Mouse (Mus musculus): ENCODE results near the gene Slc2a13.

Gene Slc2a13

GRCm38 (mm10) chr15:91377105-91377504, 196.0 kb downstream of the Slc2a13 start:
- no peak for DNase-seq (ENCODE audit: low spot score in 2 of 2)

DNA sequence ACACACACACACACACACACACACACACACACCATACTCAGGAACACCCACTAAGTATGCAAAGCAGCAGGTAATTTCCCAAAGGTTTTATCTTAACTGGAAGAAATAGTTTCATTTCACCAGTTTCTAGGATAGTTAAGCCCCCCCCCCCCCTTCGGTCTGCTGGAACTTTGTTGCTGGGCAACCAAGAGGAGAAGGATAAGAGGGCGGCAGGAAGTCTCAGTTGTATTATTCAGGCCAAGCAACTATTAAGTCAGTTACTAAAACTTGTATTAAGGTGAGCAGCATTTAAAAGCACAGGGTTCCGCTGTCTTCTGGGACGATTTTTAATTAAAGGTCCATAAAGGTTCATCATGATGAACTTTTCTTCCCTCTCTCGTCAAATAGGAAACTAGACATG, 198.6 kb downstream of the Slc2a13 start:
- no peak for DNase-seq (ENCODE audit: low spot score in 2 of 2)

DNA sequence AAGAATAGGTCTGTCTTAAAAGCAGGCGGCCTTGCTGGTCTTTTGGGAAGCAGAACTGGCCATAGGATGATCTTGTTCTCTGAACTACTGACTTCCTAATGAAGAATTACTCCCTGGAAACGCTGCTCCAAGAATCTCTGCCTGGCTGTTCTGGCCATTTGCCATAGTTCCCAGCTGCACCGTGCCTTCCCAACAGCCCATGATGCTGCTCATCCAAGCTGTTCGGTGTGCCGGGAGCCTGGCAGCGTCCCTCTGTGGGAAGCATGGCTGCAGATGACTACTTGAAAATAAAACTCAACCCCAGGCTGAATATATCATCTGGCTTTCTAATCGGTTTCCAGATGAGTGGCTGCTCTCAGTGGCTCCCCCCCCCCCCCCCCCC, 199.9 kb downstream of the Slc2a13 start:
- DNase-seq (ENCODE audit: low spot score in 2 of 2), result no peak

- DNase-seq (ENCODE audit: low spot score in 2 of 2), result no peak
Observed at GRCm38 (mm10) chr15:91372464-91373202, 200.4 kb downstream of the Slc2a13 start.

DNA sequence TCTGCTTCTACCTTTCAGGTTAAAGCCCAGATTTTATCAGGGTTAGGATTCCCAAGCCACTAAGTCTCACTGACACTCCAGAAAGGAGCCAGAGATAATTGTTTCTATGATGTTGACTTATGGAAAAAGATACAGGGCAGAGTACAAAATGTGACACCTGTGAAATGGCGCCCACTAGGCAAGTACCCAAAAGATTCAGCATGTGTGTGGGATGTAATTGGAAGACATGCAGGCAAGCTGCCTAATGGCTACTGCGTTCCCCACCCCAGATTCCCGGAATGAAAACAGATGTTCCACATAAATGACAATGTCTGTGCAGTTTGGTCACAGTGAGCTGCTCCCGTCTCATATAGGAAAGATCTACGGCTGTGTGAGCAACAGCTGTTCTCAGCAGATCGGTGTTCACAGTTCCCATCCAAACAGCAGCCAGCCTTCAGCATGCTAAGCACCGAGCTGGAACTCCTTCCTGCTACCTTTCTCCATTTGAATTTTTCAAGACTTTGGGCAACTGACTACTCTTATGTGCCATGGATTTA, 201.1 kb downstream of the Slc2a13 start:
- DNase-seq (ENCODE audit: low spot score in 2 of 2), result no peak

DNA sequence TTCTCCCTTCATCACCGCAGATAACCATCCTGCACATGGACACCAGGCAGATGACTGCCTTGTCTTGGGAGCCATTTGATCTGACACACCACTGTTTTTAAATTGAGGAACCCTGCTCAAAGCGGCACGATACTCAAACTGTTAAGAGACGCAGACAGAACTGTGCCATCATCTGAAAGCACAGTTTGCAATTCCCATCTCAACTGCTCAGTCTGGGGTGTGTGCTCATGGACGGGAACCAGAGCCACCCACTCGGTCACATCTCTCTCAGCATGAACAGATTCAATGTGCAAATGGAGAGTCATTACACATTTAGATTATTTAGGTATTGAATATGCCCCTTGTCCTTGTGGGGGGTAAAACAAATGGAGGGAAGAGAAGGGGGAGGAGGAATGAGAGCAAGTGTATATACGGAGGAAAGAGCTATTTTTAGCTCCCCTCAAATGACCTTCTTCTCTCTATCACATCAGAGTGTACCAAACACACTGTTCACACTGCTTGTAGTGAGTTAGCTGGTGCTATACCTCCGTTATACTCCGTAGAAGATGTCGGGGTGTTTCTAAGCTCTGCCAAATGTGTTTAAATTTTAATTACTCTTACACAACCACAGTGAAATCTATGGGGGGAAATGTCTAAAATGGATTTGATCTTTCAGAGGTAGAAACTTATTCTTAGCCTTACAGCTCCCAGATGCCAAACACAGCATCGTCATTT, 203.2 kb downstream of the Slc2a13 start:
- DNase-seq (ENCODE audit: low spot score in 2 of 2), result no peak

GRCm38 (mm10) chr15:91360495-91360894, 212.6 kb downstream of the Slc2a13 start:
- DNase-seq (ENCODE audit: low spot score in 2 of 2), result no peak

DNA sequence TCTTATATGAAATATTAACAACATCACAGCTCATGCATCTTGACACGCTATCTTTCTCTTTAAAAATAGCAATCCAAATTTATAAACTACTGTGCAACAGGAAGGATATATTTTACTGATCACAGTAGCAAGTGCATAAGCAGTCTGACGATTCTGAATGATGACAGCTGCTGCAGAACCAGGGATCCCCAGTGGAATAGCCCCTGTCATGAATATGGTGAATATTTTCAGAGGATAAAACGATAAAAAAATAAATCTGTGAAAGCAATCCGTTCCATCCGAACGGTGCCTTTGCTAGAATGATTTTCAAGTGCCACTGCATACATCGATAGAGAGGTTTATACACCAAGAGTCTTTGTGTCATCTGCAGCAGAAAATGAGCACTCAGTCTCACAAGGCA, 222.1 kb downstream of the Slc2a13 start:
- DNase-seq (ENCODE audit: low spot score in 2 of 2), result no peak

- DNase-seq (ENCODE audit: low spot score in 2 of 2), result no peak
Observed at GRCm38 (mm10) chr15:91338350-91338749, 234.7 kb downstream of the Slc2a13 start.

DNA sequence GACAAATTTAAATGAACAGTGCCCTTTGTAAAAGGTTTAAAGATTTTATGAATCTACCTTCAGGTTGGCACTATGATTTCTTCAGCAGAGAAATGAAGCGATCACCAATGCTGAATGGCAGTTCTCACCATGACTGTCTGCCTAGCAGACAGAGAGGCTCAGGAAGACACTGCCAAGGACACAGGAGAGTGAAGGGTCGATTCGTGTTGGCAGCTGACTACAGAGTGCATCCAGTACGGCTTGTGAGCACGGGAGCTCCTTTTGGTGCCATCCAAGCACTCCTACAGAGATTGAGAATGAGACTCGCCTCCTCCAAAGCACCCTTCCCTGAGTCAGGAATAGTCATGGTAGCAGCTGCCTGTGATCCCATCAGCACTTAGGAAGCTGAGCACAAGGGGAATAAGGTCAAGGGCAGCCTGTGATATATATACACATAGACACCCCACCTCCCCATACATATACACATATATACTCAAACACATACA, 238.6 kb downstream of the Slc2a13 start:
- DNase-seq (ENCODE audit: low spot score in 2 of 2), result no peak

DNA sequence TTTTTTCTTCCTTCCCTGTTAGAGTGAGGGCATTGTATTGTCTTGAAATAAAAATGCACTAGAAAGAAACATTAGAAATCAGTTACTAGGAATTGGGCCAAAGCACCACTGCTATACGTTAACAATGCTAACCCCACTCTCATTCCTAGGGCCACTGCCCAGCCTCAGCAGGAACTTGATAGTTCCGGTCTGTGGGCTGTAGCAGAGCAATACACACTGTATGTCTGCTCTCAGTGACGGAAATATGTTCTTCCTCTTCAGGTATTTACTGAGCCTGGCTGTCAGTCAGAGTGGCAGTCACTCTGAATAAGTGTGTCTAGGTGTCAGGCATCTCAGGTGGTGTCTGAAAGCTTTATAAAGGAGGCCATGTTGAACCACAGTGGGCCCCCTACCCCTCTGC, 245.3 kb downstream of the Slc2a13 start:
- no peak for DNase-seq (ENCODE audit: low spot score in 2 of 2)

DNA sequence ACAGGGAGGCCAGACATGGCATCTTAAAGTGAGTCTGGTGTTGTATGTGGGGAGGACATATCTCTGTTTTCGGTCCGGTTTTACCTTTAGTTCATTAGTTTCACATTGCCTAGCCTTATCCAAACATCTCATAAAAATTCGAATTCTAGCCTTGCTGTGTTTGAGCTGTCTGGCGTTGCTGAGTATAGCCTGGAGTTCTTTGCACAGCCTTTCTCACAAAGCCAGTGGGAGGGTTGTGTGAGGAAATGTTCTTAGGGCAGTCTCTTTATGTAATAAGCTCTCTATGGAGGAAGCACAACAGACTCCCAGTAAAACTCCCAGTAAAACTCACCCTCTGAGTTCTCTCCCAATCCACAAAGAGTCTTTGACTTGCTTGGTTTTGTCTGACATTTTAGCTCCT, 246.0 kb downstream of the Slc2a13 start:
- no peak for DNase-seq (ENCODE audit: low spot score in 2 of 2)

DNA sequence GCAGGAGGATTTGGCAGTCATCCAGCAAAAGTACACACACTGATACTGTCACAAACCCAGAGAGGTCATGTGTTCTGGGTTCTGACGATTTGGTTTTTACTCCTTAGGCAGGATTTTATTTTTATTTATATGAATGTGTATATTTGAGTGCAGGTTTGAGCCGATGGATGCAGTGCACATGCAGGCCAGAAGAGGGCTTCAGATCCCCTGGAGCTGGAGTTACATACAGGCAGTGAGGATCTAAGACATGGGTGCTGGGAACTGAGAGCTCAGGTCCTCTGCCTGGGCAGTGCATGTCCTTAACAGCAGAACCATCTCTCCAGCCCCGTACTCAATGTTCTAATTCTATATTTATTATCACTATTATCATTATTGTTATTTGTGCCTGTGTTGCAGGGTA, 253.7 kb downstream of the Slc2a13 start:
- DNase-seq (ENCODE audit: low spot score in 2 of 2), result no peak

DNA sequence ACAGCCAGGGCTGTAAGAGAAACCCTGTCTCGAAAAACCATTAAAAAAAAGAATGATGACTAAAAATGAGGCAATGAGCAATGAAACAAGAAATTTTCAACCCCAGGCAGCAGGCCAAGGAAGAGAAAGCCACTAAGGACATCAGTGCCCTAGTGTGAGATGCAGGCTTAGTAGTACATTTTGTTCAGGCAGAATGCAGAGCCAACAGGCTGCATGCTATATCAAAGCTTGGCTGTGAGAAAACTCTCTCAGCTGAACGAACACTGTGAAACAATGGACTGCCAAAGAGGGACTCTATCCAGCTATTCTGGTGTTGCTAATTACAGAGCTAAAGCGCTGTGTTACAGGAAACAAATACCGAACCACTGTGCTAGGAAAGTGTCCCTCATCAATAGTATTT, 256.1 kb downstream of the Slc2a13 start:
- no peak for DNase-seq (ENCODE audit: low spot score in 2 of 2)

DNA sequence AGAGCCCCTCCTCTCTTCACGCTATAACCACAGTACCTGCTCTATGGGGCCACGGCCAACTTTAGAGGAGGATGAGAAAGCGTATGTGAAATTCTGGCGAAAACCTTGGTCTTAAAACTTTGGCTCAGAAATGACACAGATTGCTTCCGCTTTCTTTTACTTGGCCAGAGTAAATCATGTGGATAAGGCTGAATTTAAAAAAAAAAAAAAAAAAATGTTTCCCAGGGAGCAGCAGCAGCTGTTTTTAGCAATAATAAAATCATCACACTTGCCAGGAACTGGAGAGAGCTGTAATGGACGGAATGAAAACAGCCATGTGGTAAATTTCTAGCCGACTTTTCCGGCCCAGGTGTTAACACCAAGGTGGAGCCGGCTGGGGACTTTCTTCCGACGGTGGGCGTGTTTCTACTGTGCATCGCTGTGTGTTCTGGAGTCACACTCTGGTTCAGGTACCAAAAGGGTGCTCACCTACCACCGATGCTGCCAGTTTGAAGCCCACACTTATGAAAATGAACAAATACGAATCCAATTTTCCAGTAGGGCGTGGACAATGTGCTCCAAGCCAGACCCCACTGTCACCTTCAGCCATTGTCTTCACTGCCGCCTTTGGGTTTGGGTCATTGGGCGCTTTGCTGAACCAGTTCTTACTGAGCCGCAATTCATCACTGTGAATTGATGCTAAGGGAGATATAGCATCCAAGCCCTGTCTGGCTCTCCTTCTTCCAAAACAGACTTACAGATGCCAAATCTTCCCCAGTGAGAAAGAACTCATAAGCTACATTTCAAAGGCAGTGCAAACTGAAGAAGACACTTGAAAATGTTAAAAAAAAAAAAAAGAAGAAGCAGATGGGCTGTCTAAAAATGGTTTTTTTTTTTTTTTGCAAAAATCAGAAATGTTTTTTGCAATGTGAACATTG, 258.4 kb downstream of the Slc2a13 start:
- no peak for DNase-seq (ENCODE audit: low spot score in 2 of 2)

DNA sequence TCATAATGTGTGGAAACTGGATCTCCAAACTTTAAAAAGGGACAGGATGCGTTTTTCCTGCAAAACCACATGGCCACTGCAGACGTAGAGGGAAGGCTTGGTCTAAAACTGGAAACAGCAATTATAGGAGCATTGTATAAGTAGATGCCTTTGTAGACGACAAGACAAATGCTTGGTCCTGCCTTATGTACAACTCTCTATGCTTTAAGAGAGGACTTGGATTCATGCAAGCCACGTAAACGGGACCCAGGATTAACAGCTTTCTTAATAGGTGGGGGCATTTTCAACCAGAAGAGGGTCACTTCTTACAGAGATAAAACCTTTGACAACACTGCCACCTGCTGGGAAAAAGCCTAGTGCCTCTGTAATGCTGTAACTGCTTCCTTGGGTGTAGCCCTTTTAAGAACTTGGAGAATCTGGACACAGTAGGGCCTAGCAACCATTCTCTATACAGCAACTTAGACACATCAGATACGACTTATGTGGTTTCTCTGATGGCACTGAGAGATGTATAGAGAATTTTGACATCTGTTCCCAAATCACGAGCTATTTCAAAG, 268.7 kb downstream of the Slc2a13 start:
- no peak for DNase-seq (ENCODE audit: low spot score in 2 of 2)

GRCm38 (mm10) chr15:91301366-91301765, 271.7 kb downstream of the Slc2a13 start:
- peak; percentile 47 to 69 for DNase-seq (ENCODE audit: low spot score in 2 of 2)

DNA sequence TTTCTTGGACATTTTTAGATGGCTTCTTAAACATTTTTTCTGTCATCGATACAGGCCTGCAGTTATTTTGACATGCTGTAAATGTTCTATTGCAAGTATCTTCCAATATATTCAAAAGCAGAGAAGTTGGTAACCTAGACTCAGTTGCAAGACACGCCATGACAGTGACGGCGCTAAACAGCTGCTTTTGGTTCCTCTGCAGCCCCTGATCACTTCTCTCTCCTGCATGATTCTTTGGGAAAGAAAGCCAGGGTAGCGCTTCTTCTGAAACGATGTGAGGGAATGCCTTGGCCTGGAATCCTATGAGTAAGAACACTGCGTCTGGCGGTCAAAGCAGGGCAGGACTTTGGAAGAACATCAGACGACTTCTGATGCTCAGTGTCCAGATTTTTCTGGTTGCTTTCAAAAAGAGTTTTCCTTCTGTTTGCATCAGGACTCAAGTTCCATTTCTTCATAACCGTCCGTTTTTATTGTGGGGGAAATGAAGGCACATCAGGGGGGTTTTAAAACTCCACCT, 273.7 kb downstream of the Slc2a13 start:
- DNase-seq (ENCODE audit: low spot score in 2 of 2), result no peak

GRCm38 (mm10) chr15:91283418-91283817, 289.6 kb downstream of the Slc2a13 start:
- DNase-seq (ENCODE audit: low spot score in 2 of 2), result no peak

- no peak for DNase-seq (ENCODE audit: low spot score in 2 of 2)
Observed at GRCm38 (mm10) chr15:91282822-91283221, 290.2 kb downstream of the Slc2a13 start.

DNA sequence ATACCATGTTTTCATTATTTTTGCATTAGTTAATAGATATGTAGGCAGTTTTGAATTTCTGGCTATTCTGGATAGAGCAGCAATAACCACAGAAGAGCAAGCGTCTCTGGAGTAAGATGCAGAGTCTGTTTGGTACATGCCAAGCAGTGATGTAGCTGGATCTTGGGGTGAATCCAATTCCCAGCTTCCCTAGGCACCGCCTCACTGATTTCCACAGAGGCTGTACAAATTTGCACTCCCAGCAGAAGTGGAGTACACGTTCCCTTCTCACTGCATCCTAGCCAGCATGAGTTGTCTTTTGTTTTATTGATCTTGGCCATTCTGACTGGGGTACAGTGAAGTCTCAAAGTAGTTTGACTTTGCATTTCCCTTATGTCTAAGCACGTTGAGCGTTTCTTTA, 291.5 kb downstream of the Slc2a13 start:
- no peak for DNase-seq (ENCODE audit: low spot score in 2 of 2)

All from spleen, postnatal 14 days (tissue).